Mouse (Mus musculus): ENCODE measurements around the gene Gabbr2. TPM values are rescaled to one million over a fixed set of nuclear protein-coding genes. Genes with fewer than 3 reads are reported as not detected.

The Gabbr2 gene
- total and polyA plus RNA-seq, 2 experiments from 2014 or later: 17.7 to 98.9 TPM

DNA sequence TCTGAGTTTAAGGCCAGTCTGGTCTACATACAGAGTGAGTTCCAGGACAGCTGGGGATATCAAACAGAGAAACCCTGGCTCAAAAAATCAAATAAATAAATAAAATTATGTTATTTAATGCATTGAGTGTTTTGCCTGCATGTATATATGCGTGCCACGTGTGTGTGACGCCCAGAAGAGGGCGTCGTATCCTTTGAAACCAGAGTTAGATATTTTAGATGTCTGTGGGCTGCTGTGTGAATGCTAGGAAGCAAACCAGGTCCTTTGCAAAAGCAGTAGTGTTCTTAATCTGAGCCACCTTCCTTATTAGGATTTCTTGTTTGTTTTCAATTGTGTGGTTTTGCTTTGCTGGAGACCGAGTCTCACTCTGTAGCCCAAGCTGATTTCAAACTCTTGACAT is 13.3 kb downstream of the Gabbr2 start:
- peak; percentile 24 for DNase-seq (ENCODE audit: low spot score)
- TF ChIP-seq CTCF (IDR thresholded peaks at IDR 0.05; ENCODE audit: low read depth): 0 out of 2 replicates have a peak, but pooled peaks have one; percentile 8

DNA sequence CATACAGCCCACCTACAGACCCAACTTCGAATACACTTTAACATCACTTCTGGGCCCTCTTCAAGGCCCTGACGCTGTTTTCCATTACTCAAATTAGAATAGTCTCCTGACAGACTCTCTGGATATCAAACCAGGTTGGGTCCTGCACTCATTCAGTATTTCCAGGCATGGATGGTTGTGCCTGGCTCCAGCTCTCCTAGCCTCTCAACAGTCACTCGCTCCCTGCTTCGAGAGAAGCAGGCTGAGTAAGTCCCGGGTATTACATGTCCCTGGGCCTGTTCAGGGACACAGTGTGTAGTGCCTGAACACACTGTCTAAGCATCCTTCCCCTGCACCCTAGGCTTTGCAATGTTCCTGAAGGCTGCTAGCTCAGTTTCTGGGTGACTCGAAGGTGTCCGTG is 14.5 kb downstream of the Gabbr2 start:
- H3K27ac ChIP-seq: no peak overlapping the region
- H3K27me3 ChIP-seq (ENCODE audit: insufficient read depth, low read length): no peaks in the 10 kb centered on the region
- no peak overlapping the region for H3K4me3 ChIP-seq (ENCODE audit: low read length)
- no peak overlapping the region for H3K9ac ChIP-seq (replicated peaks; ENCODE audit: low read length)
- DNase-seq (ENCODE audit: low spot score) (no peak), ATAC-seq (no peak)
- TF ChIP-seq CTCF (IDR thresholded peaks at IDR 0.05; ENCODE audit: low read depth): no peak
- H3K9me3 ChIP-seq (ENCODE audit: low read length): no peaks in the 10 kb centered on the region
- H3K4me1 ChIP-seq (ENCODE audit: insufficient read depth, low read length): peaks cover 8% of the 10 kb centered on the region
- H3K36me3 ChIP-seq (ENCODE audit: insufficient read depth, low read length): no peaks in the 10 kb centered on the region
- 86% methylated on average over 7 of the region's 7 CpGs for WGBS
- no peak overlapping the region for H3K4me2 ChIP-seq (ENCODE audit: low read depth, low read length)

More for the DNA sequence above, 13.3 kb downstream of the Gabbr2 start:
- Histone ChIP-seq H3K4me1 (ENCODE audit: insufficient read depth, low read length) (peaks cover 8% of the 10 kb centered on the region), H3K36me3 (ENCODE audit: insufficient read depth, low read length) (no peaks in the 10 kb centered on the region), H3K9me3 (ENCODE audit: low read length) (no peaks in the 10 kb centered on the region), H3K27ac (no peak overlapping the region), H3K4me2 (ENCODE audit: low read depth, low read length) (no peak overlapping the region), H3K9ac (replicated peaks; ENCODE audit: low read length) (no peak overlapping the region), H3K4me3 (ENCODE audit: low read length) (no peak overlapping the region), H3K27me3 (ENCODE audit: insufficient read depth, low read length) (no peaks in the 10 kb centered on the region)
- ATAC-seq: no peak
- 88% methylated on average over 6 of the region's 6 CpGs for WGBS

DNA sequence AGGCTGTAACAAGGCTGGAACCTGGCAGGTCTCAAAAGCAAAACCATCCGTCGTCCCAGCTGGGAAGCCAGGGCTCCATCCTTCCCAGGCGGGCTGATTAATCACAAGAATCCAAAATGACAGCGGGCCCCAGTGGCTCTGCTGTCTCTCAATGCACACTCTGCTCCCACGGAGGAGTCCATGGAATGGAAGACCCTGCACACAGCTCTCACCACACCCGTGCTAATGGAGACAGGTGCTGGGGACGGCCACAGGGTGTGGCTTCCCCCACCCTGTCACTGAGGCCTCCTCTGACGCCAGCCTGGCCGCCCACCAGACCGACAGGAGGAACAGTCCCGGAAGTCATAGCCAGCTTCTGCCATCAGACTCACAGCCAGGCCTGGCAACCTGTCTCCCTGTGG is 15.0 kb downstream of the Gabbr2 start:
- no peak overlapping the region for H3K4me3 ChIP-seq (ENCODE audit: low read length)
- peak; percentile 17 for DNase-seq (ENCODE audit: low spot score)
- no peak overlapping the region for H3K4me2 ChIP-seq (ENCODE audit: low read depth, low read length)
- ATAC-seq: no peak
- H3K27me3 ChIP-seq (ENCODE audit: insufficient read depth, low read length): no peaks in the 10 kb centered on the region
- no peak overlapping the region; the same call in 1 of the 2 replicates for H3K27ac ChIP-seq
- H3K36me3 ChIP-seq (ENCODE audit: insufficient read depth, low read length): no peaks in the 10 kb centered on the region
- peaks cover 8% of the 10 kb centered on the region for H3K4me1 ChIP-seq (ENCODE audit: insufficient read depth, low read length)
- H3K9me3 ChIP-seq (ENCODE audit: low read length): no peaks in the 10 kb centered on the region
- TF ChIP-seq CTCF (IDR thresholded peaks at IDR 0.05; ENCODE audit: low read depth): no peak
- H3K9ac ChIP-seq (replicated peaks; ENCODE audit: low read length): no peak overlapping the region
- 54% methylated on average over 11 of the region's 11 CpGs for WGBS

DNA sequence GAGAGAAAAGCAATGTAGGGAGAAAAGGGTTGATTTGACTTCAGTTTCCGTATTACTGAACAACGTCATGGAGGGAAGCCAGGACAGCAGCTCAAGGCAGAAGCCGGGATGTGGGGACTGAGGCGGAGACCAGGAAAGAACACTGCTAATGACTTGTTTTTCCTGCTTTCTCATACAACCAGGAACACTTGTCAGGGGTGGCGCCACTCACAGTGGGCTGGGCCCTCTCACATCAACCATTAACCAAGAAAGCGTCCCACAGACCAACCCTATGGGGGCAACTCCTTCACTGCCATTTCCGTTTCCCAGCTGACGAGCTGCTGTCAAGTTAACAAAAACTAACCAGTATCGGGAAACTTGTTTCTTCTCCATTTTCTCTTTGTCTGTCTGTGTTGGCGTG is 18.4 kb downstream of the Gabbr2 start:
- no peak for TF ChIP-seq CTCF (IDR thresholded peaks at IDR 0.05; ENCODE audit: low read depth)
- Histone ChIP-seq H3K9ac (replicated peaks; ENCODE audit: low read length) (no peak overlapping the region), H3K4me1 (ENCODE audit: insufficient read depth, low read length) (peaks cover 3% of the 10 kb centered on the region), H3K27ac (no peak overlapping the region), H3K27me3 (ENCODE audit: insufficient read depth, low read length) (no peaks in the 10 kb centered on the region), H3K36me3 (ENCODE audit: insufficient read depth, low read length) (no peaks in the 10 kb centered on the region), H3K9me3 (ENCODE audit: low read length) (no peaks in the 10 kb centered on the region), H3K4me2 (ENCODE audit: low read depth, low read length) (no peak overlapping the region), H3K4me3 (ENCODE audit: low read length) (no peak overlapping the region)
- no peak for ATAC-seq
- WGBS: 76% methylated on average over 10 of the region's 10 CpGs
- no peak for DNase-seq (ENCODE audit: low spot score)

DNA sequence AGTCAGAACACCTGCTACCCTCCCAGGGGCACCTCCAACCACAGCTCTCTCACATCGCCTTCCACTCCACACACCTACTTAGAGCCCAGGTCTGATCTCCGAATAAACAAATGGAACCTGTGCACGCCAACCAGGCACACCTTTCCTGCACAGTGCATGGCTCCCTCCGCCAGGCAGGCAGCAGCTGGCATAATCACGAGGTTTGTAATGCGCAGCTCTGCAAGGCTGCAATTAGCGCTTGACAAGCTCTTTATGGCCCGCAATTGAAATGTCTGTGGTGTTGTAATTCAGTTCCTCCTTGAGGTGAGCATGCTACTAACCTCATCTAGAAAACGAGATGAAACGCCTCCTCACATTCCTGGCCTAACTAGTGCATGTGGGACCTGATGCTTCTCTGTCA is 23.7 kb downstream of the Gabbr2 start:
- Histone ChIP-seq H3K4me3 (ENCODE audit: low read length) (no peak overlapping the region), H3K36me3 (ENCODE audit: insufficient read depth, low read length) (no peaks in the 10 kb centered on the region), H3K27ac (no peak overlapping the region), H3K9me3 (ENCODE audit: low read length) (no peaks in the 10 kb centered on the region), H3K4me1 (ENCODE audit: insufficient read depth, low read length) (no peaks in the 10 kb centered on the region), H3K9ac (replicated peaks; ENCODE audit: low read length) (no peak overlapping the region), H3K27me3 (ENCODE audit: insufficient read depth, low read length) (no peaks in the 10 kb centered on the region), H3K4me2 (ENCODE audit: low read depth, low read length) (no peak overlapping the region)
- TF ChIP-seq CTCF (IDR thresholded peaks at IDR 0.05; ENCODE audit: low read depth): no peak
- ATAC-seq (no peak), DNase-seq (ENCODE audit: low spot score) (no peak)
- 85% methylated on average over 10 of the region's 10 CpGs for WGBS

DNA sequence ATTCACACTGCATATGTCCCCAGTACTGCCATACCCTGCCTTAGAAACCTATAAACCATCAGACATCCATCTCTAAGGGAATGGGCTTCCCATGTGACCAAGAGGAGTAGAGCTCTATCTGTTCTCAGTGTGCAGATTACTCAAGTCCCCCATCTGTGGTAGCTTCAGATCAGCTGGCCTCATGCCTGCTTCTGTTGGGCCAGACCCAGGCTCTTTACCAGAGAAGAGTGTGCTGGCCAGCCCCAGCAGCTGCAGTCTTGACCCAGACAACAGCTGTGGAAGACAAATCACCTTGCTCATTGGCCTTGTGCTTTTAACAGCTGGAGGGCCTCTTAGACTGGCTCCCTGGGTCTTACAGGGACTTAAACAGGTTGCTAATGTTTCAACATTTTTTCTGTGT is 25.1 kb downstream of the Gabbr2 start:
- no peak for DNase-seq (ENCODE audit: low spot score)
- no peaks in the 10 kb centered on the region for H3K9me3 ChIP-seq (ENCODE audit: low read length)
- no peak overlapping the region for H3K27ac ChIP-seq
- no peak overlapping the region for H3K9ac ChIP-seq (replicated peaks; ENCODE audit: low read length)
- H3K4me3 ChIP-seq (ENCODE audit: low read length): no peak overlapping the region
- no peaks in the 10 kb centered on the region for H3K27me3 ChIP-seq (ENCODE audit: insufficient read depth, low read length)
- H3K36me3 ChIP-seq (ENCODE audit: insufficient read depth, low read length): no peaks in the 10 kb centered on the region
- no peak overlapping the region for H3K4me2 ChIP-seq (ENCODE audit: low read depth, low read length)
- ATAC-seq: no peak
- no peaks in the 10 kb centered on the region for H3K4me1 ChIP-seq (ENCODE audit: insufficient read depth, low read length)
- TF ChIP-seq CTCF (IDR thresholded peaks at IDR 0.05; ENCODE audit: low read depth): no peak

DNA sequence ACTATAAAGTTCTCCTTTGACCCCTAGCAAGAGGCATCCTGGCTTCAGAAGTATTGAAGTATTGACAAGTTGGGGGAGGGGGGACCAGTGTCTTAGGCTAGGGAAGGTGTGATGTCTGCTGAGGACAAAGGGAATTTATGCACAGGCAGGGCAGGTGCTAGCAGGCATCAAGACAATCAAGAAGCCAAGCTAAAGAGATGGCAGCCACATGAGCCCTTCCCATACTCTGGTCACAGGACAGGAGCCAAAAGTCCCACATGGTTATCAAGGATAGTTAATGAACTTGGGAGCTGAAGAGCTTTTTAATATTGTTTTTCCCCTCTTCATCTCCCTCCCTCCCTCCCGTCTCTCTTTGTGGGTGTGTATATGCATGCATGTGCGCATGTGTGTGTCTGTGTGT is 30.3 kb downstream of the Gabbr2 start:
- Histone ChIP-seq H3K9ac (replicated peaks; ENCODE audit: low read length) (no peak overlapping the region), H3K4me2 (ENCODE audit: low read depth, low read length) (no peak overlapping the region), H3K4me3 (ENCODE audit: low read length) (no peak overlapping the region), H3K36me3 (ENCODE audit: insufficient read depth, low read length) (no peaks in the 10 kb centered on the region), H3K27ac (no peak overlapping the region), H3K9me3 (ENCODE audit: low read length) (no peaks in the 10 kb centered on the region), H3K4me1 (ENCODE audit: insufficient read depth, low read length) (peaks cover 4% of the 10 kb centered on the region), H3K27me3 (ENCODE audit: insufficient read depth, low read length) (no peaks in the 10 kb centered on the region)
- DNase-seq (ENCODE audit: low spot score) (no peak), ATAC-seq (no peak)
- no peak for TF ChIP-seq CTCF (IDR thresholded peaks at IDR 0.05; ENCODE audit: low read depth)
- 75% methylated on average over 2 of the region's 2 CpGs for WGBS
